Mouse (Mus musculus) hindbrain, postnatal 0 days (tissue): ENCODE measurements around the gene Usp15. TPM values are rescaled to one million over a fixed set of nuclear protein-coding genes. Genes with fewer than 3 reads are reported as not detected.

Experiments
- ATAC-seq: fragments of 200-750 bp; cut with Nextera tagmentation; 2 replicates; pipeline ENCODE4 v1.8.0; 2017; ENCODE audit warnings: mild to moderate bottlenecking, moderate TSS enrichment, moderate library complexity
- DNase-seq: peaks from one replicate; pipeline ENCODE4 v3.0.0-alpha.2; 2015; ENCODE audit warnings: low spot score
- H3K27ac ChIP-seq: fragments of 300-500 bp; sonication (generic); 2 replicates; pipeline ENCODE4 v1.5.1; 2014; ENCODE audit warnings: mild to moderate bottlenecking
- H3K27me3 ChIP-seq: fragments of 300-500 bp; sonication (generic); 2 replicates; pipeline ENCODE4 v1.6.1; 2014; ENCODE audit warnings: low read length, mixed read lengths; ENCODE audit not compliant: insufficient read depth
- H3K36me3 ChIP-seq: fragments of 300-500 bp; sonication (generic); 2 replicates; pipeline ENCODE4 v1.6.1; 2014; ENCODE audit warnings: low read length, mixed read lengths; ENCODE audit not compliant: insufficient read depth
- H3K4me1 ChIP-seq: fragments of 300-500 bp; sonication (generic); 2 replicates; pipeline ENCODE4 v1.6.1; 2014; ENCODE audit warnings: antibody characterized with exemption, low read length, mixed read lengths; ENCODE audit not compliant: insufficient read depth
- H3K4me2 ChIP-seq: fragments of 300-500 bp; sonication (generic); 2 replicates; pipeline ENCODE4 v1.6.1; 2014; ENCODE audit warnings: low read depth, mild to moderate bottlenecking, low read length, moderate library complexity, mixed read lengths
- H3K4me3 ChIP-seq: fragments of 300-500 bp; sonication (generic); 2 replicates; pipeline ENCODE4 v1.5.1; 2014; ENCODE audit warnings: low read length
- H3K9ac ChIP-seq: fragments of 300-500 bp; sonication (generic); replicated peaks from 2 replicates; pipeline ENCODE4 v1.6.1; 2014; ENCODE audit warnings: mild to moderate bottlenecking, low read length, moderate library complexity, mixed read lengths
- H3K9me3 ChIP-seq: fragments of 300-500 bp; sonication (generic); 2 replicates; pipeline ENCODE4 v1.6.1; 2016; ENCODE audit warnings: low read length, mixed read lengths
- CTCF ChIP-seq: IDR thresholded peaks from 2 replicates; pipeline ENCODE4 v1.5.1; 2016; ENCODE audit warnings: antibody characterized with exemption, control low read depth, low read depth
- WGBS: fragments of 180-500 bp; shearing (Covaris S2); extraction: QIAGEN DNeasy Blood & Tissue Kit; methylation state at CpG from one replicate; pipeline ENCODE4 v1.1.7; 2014; 5-methylcytosine and 5-hydroxymethylcytosine counted together
- polyA plus RNA-seq: library from polyadenylated mRNA; unstranded; fragments of >200 nt; fragmentation: Nextera tagmentation; extraction: Ambion mirVana; gene quantifications from 2 replicates; pipeline ENCODE4 v1.2.1, GENCODE M21; 2015
- total RNA-seq: library from RNA; depleted of rRNA; stranded (reverse); fragments of >200 nt; gene quantifications from 2 replicates; pipeline ENCODE4 v1.2.3, GENCODE M21; 2014

The Usp15 gene
- total and polyA plus RNA-seq, 2 experiments from 2014 or later = 41.6 to 64.9 TPM

DNA sequence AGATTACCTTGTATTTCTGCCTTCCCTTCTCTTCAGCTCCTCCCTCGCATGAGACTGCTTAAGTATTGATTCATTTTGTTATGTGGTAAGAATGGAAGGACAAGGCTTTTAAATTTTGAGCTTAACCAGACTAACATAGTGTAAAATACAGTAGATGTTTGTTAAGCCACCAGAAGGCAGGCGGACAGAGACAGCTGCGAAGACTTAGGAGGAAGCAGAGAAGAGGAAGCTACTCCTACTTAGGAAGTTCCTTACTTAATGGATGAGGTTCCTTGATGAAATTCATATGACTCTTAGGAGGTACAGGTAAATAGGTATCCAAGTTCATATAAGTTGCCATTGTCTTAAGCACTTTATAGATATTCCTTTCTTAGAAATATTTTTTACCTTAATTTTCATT is 104.2 kb downstream of the Usp15 start:
- TF ChIP-seq CTCF = no peak
- no peak overlapping the region for H3K27ac ChIP-seq

DNA sequence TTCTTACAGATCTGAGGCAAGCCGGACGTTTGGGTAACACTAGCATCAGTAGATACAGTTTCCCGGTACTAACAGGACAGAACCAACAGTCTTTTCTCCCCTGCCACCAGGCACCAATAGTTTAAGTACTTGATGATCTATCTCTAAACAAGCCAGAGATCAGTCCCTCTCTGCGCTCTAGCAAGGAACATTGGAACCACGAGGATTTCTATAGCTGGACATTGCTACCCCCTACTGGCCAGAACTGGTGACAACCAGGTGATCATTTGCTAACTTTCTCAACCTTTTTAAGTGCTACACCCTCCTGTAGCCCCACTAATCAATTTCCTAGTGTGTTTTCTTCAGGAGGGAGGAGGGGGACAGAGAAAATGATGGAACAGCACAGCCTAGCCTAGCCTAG is 105.1 kb downstream of the Usp15 start:
- ATAC-seq = peak; percentile 63; the same call in 1 of the 2 replicates

More for the DNA sequence above, 104.2 kb downstream of the Usp15 start:
- H3K4me2 ChIP-seq = no peak overlapping the region
- H3K36me3 ChIP-seq = no peaks in the 10 kb centered on the region
- ATAC-seq (no peak), DNase-seq (no peak)
- H3K9ac ChIP-seq = no peak overlapping the region
- H3K9me3 ChIP-seq = no peaks in the 10 kb centered on the region
- no peak overlapping the region for H3K4me3 ChIP-seq
- H3K27me3 ChIP-seq = no peaks in the 10 kb centered on the region
- WGBS = 74% methylated on average over 3 of the region's 3 CpGs
- no peaks in the 10 kb centered on the region for H3K4me1 ChIP-seq

DNA sequence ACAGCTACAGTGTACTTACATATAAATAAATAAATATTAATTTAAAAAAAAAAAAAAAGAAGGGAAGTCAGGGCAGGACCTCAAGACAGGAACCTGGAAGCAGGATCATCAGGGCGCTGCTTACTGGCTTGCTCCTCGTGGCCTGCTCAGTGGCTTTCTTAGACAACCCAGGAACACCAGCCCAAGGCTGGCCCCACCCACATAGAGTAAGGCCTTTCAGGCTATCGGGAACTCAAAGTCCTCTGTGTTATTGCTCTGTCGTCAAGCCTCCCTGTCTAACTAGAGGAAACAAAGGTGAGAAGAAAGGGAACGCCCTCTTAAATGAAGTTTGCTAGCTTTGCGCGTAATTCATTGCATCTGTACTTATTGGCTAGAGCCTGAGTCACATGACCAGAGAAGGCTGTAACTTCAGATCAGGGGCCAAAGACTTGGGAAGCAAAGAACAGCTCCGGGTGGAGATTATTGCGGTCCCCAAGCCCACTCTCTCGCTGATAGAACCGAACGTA is 107.3 kb downstream of the Usp15 start:
- H3K9ac ChIP-seq = no peak overlapping the region
- no peak for TF ChIP-seq CTCF
- H3K27me3 ChIP-seq = no peaks in the 10 kb centered on the region
- no peak overlapping the region for H3K4me3 ChIP-seq
- H3K4me1 ChIP-seq = no peaks in the 10 kb centered on the region
- WGBS = 79% methylated on average over 12 of the region's 12 CpGs
- DNase-seq (no peak), ATAC-seq (no peak)
- no peak overlapping the region for H3K27ac ChIP-seq
- H3K9me3 ChIP-seq = no peaks in the 10 kb centered on the region
- H3K4me2 ChIP-seq = no peak overlapping the region
- H3K36me3 ChIP-seq = no peaks in the 10 kb centered on the region

More for the DNA sequence above, 105.1 kb downstream of the Usp15 start:
- no peaks in the 10 kb centered on the region for H3K4me1 ChIP-seq
- no peaks in the 10 kb centered on the region for H3K9me3 ChIP-seq
- peak; percentile 81 for TF ChIP-seq CTCF
- H3K36me3 ChIP-seq = no peaks in the 10 kb centered on the region
- no peaks in the 10 kb centered on the region for H3K27me3 ChIP-seq
- no peak overlapping the region for H3K4me3 ChIP-seq
- DNase-seq = peak; percentile 85
- H3K27ac ChIP-seq = no peak overlapping the region
- no peak overlapping the region for H3K9ac ChIP-seq
- H3K4me2 ChIP-seq = no peak overlapping the region
- 42% methylated on average over 5 of the region's 5 CpGs for whole genome bisulfite sequencing

DNA sequence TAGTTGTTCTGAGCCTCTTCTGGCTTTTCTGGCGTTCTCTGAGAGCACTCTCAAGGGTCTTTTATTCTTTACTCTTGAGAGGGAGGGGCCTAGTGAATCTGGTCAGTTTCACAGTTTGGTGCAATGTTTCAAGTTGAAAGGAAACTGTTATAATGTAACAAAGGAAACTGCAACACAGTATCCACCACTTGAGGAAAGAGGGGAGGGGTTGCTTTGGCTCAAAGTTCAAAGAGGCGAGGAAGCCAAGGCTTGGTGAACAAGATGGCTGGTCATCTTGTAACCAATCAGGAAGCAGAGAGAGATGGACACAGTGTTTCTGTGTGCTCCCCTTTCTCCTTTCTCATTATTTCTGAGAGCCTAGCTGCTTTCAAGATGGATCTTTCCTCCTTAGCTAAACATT is 109.9 kb downstream of the Usp15 start:
- H3K4me2 ChIP-seq = no peak overlapping the region
- no peaks in the 10 kb centered on the region for H3K4me1 ChIP-seq
- H3K36me3 ChIP-seq = no peaks in the 10 kb centered on the region
- H3K27me3 ChIP-seq = no peaks in the 10 kb centered on the region
- H3K4me3 ChIP-seq = no peak overlapping the region
- no peak overlapping the region for H3K27ac ChIP-seq
- no peak for TF ChIP-seq CTCF
- H3K9ac ChIP-seq = no peak overlapping the region
- no peaks in the 10 kb centered on the region for H3K9me3 ChIP-seq
- DNase-seq = no peak
- 74% methylated on average over 2 of the region's 2 CpGs for WGBS
- no peak for ATAC-seq

DNA sequence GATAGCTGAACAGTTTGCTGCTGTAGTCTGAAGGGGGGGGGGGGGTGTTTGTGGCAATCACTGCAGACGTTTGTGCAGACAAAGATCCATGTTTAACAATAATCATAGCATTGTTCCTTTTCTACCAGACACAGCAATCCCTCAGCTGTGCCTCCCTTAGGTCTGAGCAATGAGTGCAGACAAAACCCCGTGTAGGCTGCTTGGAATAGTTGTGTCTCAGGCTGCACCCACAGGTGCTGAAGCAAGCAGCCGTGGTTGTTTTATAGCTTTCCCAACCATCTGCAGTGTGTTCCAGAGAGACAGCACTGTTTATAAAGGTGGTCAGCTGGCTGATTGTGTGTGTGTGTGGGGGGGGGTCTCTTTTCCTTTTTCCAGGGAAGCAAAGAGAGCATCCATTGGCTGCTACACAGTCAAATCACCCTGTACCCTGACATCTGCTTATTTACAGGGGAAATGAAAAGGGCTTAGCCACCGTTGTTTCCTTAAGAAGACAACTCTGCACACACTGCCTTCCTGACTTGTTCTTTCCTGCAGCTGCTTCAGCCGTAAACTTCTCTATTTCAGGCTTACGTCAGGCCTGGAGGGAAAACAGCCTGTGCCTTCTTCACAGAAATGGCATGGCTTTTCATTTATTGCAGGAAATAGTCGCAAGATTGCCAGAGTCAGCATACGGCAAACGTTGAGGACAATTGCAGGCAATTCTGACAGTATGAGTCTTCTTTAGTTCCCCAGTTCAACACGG is 111.7 kb downstream of the Usp15 start:
- no peak for TF ChIP-seq CTCF
- no peak overlapping the region for H3K9ac ChIP-seq
- peak overlapping the region; percentile 41; the same call in 1 of the 2 replicates for H3K27ac ChIP-seq
- no peaks in the 10 kb centered on the region for H3K9me3 ChIP-seq
- DNase-seq (no peak), ATAC-seq (peak; percentile 43; the same call in 1 of the 2 replicates)
- WGBS = 65% methylated on average over 10 of the region's 10 CpGs
- no peak overlapping the region for H3K4me3 ChIP-seq
- H3K4me2 ChIP-seq = no peak overlapping the region
- no peaks in the 10 kb centered on the region for H3K27me3 ChIP-seq
- H3K36me3 ChIP-seq = no peaks in the 10 kb centered on the region
- H3K4me1 ChIP-seq = no peaks in the 10 kb centered on the region

DNA sequence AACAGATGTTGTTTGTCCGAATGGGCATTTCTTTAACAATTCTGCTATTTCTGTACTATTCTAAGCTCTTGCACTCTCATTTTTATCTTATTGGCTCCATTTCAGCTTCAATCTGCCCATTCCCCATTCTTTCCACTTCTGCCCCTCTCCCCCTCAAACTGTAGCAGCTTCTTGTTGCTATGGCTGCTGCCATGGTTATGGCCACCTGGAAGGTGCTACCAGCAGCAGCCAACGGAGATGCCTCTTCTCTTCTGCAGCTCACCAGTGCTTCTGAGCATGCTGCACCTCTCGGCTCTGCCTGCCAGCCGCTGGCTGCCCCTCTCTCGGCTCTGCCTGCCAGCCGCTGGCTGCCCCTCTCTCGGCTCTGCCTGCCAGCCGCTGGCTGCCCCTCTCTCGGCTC is 112.5 kb downstream of the Usp15 start:
- WGBS = 41% methylated on average over 9 of the region's 9 CpGs
- H3K36me3 ChIP-seq = no peaks in the 10 kb centered on the region
- TF ChIP-seq CTCF = no peak
- DNase-seq (no peak), ATAC-seq (peak; percentile 7; the same call in 1 of the 2 replicates)
- no peaks in the 10 kb centered on the region for H3K27me3 ChIP-seq
- no peak overlapping the region for H3K9ac ChIP-seq
- H3K9me3 ChIP-seq = no peaks in the 10 kb centered on the region
- no peaks in the 10 kb centered on the region for H3K4me1 ChIP-seq
- H3K27ac ChIP-seq = peak overlapping the region; percentile 41; the same call in 1 of the 2 replicates
- H3K4me2 ChIP-seq = no peak overlapping the region
- no peak overlapping the region for H3K4me3 ChIP-seq
